Mouse (Mus musculus): ENCODE measurements around the gene Chrna10.
A peak's percentile ranks its signal among the peaks of the same experiment; 100 is the strongest.

Gene Chrna10

GRCm38 (mm10) chr7:102080311-102080710 is 36.3 kb downstream of the Chrna10 start:
- DNase-seq = no peak

- no peak for DNase-seq
Measured at GRCm38 (mm10) chr7:102078517-102078916, 38.1 kb downstream of the Chrna10 start.

GRCm38 (mm10) chr7:102076714-102077296 is 39.8 kb downstream of the Chrna10 start:
- DNase-seq = no peak

- DNase-seq = no peak
Measured at GRCm38 (mm10) chr7:102066363-102066762, 50.3 kb downstream of the Chrna10 start.

- peak; percentile 96 for DNase-seq
Measured at GRCm38 (mm10) chr7:102065046-102065891, 51.4 kb downstream of the Chrna10 start, which contains the start of the genes Rnf121, Xndc1 and Xntrpc. Gene Rnf121, minus strand, starts transcription at chr7:102065469. Gene Xndc1, plus strand, starts transcription at chr7:102065511. Gene Xntrpc, plus strand, starts transcription at chr7:102065713.

GRCm38 (mm10) chr7:102064655-102065045 is 52.0 kb downstream of the Chrna10 start:
- no peak for DNase-seq

- DNase-seq = no peak
Measured at GRCm38 (mm10) chr7:102063891-102064290, 52.7 kb downstream of the Chrna10 start.

GRCm38 (mm10) chr7:102062203-102062602 is 54.4 kb downstream of the Chrna10 start:
- no peak for DNase-seq

GRCm38 (mm10) chr7:102061353-102061752 is 55.3 kb downstream of the Chrna10 start:
- no peak for DNase-seq

Data from right cerebral cortex, adult 18-20 months (tissue).